Mouse (Mus musculus): ENCODE data around the gene Nlgn2. TPM values are rescaled to one million over a fixed set of nuclear protein-coding genes. Genes with fewer than 3 reads are reported as not detected.
"Not testable (repeated sequence)": the region's sequence is repeated elsewhere in the genome, so short reads cannot be mapped to it uniquely, and the experiment has no call there.

The Nlgn2 gene
- total RNA-seq, 1 experiment from 2014 or later = not detected

DNA sequence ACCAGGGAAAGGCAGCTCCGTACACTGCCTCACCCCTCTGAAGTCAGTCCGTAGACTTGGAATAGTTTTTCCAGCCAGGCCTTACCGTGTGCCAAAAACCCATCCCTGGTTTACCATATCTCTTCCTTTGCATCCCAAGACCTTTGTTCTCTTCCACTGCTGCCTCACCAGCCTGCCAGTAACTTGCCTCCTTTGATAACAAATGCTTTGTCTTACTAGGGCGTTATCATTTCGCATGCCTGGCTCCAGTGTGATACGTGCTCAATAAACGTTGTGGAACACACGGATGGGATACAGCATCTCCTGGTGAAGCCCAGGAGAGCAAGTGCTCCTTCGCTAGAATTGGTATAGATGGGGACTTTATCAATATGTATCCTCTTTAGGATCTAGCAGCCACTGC lies 29.8 kb upstream of the Nlgn2 start:
- ATAC-seq (ENCODE audit: extremely low read depth, insufficient number of reproducible peaks, low FRiP score, poor library complexity, severe bottlenecking) = no peak

DNA sequence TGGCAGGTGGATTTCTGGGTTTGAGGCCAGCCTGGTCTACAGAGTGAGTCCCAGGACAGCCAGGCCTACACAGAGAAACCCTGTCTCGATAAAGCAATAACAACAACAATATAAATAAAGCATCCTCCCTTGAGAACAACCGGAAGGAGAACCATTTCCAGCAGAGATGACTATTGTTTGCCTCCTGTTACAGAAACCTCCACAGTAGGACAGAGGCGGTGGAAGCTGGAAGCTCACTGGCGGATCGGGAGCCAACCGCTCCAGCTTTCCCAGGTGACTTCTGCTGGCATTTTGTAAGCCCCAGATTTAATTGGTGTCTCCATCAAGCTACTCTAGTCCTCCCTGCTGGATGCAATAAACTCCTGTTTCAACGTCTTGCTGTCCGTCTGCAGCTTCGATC lies 28.0 kb upstream of the Nlgn2 start:
- no peak for ATAC-seq (ENCODE audit: extremely low read depth, insufficient number of reproducible peaks, low FRiP score, poor library complexity, severe bottlenecking)

GRCm38 (mm10) chr11:69864138-69864860 lies 26.7 kb upstream of the Nlgn2 start:
- no peak for ATAC-seq (ENCODE audit: extremely low read depth, insufficient number of reproducible peaks, low FRiP score, poor library complexity, severe bottlenecking)

- ATAC-seq (ENCODE audit: extremely low read depth, insufficient number of reproducible peaks, low FRiP score, poor library complexity, severe bottlenecking) = not testable (repeated sequence)
These were observed 26.1 kb upstream of the Nlgn2 start for GRCm38 (mm10) chr11:69863729-69864128.

GRCm38 (mm10) chr11:69858113-69858998 lies 20.8 kb upstream of the Nlgn2 start, which contains the start of gene Tnk1:
TSS of gene Tnk1 (minus strand) at chr11:69858730.
- no peak for ATAC-seq (ENCODE audit: extremely low read depth, insufficient number of reproducible peaks, low FRiP score, poor library complexity, severe bottlenecking)

DNA sequence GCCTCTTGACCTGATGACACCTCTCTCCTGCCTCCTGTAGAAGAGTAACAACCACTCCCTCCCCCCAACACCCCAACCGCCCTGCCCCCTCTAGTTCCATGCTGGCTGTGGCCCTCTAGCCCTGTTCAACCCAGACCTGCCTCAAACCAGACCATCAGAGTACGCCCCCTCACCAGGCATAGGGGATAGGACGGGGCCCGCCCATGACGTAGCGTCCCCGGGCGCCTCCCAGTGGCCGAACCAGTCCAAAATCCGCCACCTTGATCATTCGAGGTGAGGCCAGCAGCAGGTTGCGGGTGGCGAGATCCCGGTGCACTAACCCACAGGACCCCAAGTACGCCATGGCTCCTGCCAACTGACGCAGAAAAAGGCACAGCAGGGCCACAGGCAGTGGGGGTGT lies 17.8 kb upstream of the Nlgn2 start:
- no peak for ATAC-seq (ENCODE audit: extremely low read depth, insufficient number of reproducible peaks, low FRiP score, poor library complexity, severe bottlenecking)

DNA sequence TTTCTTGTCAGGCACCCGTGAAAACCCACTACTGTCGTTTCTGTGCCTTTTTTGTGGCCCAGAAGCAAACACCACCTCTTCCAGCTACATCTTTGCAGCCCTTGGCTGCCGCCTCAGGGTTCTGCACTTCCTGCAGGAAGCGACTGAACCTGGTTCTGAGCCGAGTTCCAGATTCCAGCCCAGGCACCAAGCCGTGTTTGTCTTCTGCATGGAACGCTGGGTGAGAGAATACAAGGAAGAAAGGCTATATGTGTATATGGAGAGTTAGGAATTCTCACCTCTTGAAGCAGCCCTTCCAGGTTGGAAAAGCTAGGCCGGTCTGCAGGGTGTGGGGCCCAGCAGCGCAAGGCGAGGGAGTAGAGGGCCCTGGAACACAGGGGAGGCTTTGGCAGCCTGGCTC lies 17.1 kb upstream of the Nlgn2 start:
- ATAC-seq (ENCODE audit: extremely low read depth, insufficient number of reproducible peaks, low FRiP score, poor library complexity, severe bottlenecking) = no peak

DNA sequence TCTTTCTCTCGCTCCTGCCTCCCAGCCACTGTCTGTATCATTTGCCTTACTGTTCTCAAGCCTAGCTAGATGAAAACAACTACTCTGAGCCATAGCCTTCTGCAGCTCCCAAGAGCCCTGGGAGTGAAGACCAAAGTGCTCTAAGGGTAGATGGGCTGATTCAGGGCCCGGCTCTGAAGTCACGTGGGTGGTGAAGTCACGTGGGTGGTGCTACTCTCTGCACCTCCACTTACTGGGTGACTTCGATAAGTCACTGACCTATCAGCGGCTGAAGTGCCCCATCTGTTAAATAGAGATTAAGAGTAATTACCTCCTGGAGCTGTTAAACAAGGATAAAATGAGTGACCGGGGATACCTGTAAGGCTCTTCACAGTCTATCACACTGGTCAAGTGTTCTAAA lies 16.4 kb upstream of the Nlgn2 start:
- no peak for ATAC-seq (ENCODE audit: extremely low read depth, insufficient number of reproducible peaks, low FRiP score, poor library complexity, severe bottlenecking)

- no peak for ATAC-seq (ENCODE audit: extremely low read depth, insufficient number of reproducible peaks, low FRiP score, poor library complexity, severe bottlenecking)
These were observed 13.2 kb upstream of the Nlgn2 start for GRCm38 (mm10) chr11:69850754-69851153.

- ATAC-seq (ENCODE audit: extremely low read depth, insufficient number of reproducible peaks, low FRiP score, poor library complexity, severe bottlenecking) = no peak
These were observed 12.3 kb upstream of the Nlgn2 start for GRCm38 (mm10) chr11:69849884-69850283.

- ATAC-seq (ENCODE audit: extremely low read depth, insufficient number of reproducible peaks, low FRiP score, poor library complexity, severe bottlenecking) = no peak
These were observed 11.5 kb upstream of the Nlgn2 start for GRCm38 (mm10) chr11:69849128-69849527.

DNA sequence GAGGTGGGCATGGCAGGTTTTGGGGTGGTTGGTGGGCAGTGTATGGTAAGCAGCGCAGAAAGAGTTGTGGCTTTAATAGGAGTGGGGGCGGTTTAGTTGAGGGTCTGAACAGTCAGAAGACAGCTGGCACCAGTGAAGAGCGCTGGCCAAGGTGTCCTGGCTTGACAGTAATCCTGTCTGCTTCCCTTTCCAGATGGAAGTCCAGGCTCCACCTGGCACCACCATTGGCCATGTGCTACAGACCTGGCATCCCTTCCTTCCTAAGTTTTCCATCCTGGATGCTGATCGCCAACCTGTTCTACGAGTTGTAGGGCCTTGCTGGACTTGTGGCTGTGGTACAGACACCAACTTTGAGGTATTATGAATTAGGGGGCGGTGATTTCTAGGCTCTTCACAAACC lies 10.4 kb upstream of the Nlgn2 start:
- ATAC-seq (ENCODE audit: extremely low read depth, insufficient number of reproducible peaks, low FRiP score, poor library complexity, severe bottlenecking) = no peak

DNA sequence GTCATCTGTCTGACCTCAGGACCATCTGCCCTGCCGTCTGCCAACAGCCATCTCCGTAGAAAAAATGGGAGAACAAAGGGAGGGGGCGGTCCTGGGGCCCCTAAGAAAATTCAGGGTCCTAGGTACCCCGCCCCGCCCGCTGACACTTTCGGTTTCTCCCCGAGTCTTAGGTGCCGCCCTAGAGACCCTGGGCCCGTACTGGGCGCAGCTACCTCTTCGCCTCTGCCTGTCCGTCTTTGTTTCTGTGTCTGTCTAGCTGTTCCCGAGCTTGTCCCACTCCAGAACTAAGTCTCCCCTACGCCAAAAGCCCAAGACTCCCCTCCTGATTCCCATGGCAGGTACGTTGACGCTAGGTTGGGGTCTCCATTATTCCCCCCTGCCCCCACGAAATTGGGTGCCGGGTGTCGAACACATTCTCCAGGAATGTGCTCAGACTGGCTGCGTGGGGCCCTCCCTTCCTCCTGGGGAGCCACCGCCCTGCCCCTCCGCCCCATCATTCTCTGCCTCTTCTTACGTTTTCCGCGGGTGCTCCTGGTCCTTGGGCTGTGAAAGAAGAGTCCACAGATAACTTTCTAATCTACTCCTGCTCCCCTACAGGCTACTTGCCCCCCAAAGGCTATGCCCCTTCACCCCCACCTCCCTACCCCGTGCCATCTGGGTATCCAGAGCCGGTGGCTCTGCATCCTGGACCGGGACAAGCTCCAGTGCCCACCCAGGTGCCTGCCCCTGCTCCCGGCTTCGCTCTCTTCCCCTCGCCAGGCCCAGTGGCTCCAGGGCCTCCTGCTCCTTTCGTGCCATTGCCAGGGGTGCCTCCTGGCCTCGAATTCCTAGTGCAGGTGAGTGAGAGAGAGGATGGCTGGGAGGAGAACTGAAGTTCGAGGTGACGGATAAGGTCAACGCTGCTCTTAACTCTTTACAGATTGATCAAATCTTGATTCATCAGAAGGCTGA lies 9.4 kb upstream of the Nlgn2 start:
- ATAC-seq (ENCODE audit: extremely low read depth, insufficient number of reproducible peaks, low FRiP score, poor library complexity, severe bottlenecking) = 0 out of 2 replicates have a peak, but pooled peaks have one; percentile 4

DNA sequence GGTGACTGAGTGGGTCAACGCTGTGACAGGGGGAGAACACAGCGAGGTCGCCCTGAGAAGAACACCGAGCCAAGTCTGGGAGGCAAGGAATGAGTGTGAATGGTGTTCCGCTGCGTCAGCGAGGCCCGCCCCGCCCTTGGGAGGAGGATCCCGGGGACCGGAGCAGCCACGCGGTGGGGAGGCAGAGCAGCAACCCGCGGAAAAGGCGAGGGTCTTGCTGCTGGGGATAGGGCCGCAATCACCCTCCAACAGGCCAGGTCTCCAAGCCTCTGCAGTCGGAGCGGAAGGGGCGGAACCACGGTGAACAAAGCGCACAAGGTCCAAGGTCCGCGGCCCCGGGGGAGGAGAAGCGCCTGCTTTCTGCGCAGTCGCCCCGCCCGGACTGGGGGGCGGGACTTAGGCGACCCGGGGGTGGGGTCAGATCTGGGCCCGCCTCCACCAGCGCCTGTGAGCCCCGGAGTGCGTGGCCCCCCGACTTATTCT lies 8.7 kb upstream of the Nlgn2 start, which contains the start of gene Plscr3:
TSS of gene Plscr3 (plus strand) at position 179 of the 483 bp plus-strand sequence.
- ATAC-seq (ENCODE audit: extremely low read depth, insufficient number of reproducible peaks, low FRiP score, poor library complexity, severe bottlenecking) = peak; percentile 74

DNA sequence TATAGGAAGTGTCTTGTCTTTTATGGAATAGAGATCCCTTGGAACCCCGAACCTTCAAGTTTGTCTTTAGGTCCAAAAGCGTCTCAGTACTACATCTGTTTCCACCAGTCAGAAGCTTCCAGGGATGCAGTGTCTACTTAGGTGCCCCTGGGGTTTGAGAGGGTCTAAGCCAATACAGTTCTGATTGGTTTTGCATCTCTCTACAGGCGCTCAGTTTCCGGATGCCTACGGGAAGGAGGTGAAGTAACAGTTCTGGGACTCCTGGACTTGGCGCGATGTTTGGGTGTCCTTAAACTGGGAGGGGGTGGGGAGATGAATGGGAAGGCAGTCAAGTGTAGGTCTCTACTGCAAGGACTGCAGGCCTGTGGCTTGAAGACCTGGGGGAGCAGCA lies 1.1 kb upstream of the Nlgn2 start:
- ATAC-seq (ENCODE audit: extremely low read depth, insufficient number of reproducible peaks, low FRiP score, poor library complexity, severe bottlenecking) = no peak

DNA sequence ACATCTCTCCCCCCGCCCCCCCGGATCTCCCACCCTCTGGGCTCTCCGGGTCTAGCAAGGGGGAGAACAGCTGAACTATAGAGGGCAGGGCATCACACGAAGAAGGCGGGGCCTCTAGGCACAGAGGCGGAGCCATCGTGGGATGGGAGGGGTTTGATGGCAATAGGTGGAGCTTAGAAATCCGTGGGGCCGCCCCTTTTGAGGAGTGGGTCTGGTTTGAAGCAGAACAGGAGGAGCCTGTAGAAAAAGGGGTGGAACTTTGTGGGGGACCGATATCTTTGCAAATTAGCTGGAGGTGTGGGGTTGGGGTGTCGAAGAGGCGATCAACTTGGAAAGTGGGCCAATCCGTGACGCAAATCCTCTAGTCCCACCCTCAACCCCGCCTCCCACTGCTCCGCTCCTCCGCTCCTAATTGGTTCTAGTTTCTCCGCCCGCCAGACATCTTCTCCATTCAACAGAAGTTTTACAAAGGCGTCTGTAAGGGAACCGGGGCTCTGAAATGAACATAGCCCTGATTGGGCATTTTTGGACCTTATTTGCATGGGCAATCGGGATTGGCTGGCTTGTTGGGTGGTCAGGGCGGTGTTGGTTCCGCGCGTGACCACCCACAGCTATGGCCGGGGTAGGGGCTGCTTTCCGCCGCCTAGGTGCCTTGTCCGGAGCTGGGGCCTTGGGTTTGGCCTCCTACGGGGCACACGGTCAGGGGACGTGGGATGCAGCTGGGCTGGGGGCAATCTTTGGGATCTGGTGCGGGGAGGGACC lies 549 bp upstream of the Nlgn2 start, which contains the start of gene Tmem256:
TSS of gene Tmem256 (plus strand) at position 563 of the 762 bp plus-strand sequence.
- peak; percentile 83 for ATAC-seq (ENCODE audit: extremely low read depth, insufficient number of reproducible peaks, low FRiP score, poor library complexity, severe bottlenecking)

DNA sequence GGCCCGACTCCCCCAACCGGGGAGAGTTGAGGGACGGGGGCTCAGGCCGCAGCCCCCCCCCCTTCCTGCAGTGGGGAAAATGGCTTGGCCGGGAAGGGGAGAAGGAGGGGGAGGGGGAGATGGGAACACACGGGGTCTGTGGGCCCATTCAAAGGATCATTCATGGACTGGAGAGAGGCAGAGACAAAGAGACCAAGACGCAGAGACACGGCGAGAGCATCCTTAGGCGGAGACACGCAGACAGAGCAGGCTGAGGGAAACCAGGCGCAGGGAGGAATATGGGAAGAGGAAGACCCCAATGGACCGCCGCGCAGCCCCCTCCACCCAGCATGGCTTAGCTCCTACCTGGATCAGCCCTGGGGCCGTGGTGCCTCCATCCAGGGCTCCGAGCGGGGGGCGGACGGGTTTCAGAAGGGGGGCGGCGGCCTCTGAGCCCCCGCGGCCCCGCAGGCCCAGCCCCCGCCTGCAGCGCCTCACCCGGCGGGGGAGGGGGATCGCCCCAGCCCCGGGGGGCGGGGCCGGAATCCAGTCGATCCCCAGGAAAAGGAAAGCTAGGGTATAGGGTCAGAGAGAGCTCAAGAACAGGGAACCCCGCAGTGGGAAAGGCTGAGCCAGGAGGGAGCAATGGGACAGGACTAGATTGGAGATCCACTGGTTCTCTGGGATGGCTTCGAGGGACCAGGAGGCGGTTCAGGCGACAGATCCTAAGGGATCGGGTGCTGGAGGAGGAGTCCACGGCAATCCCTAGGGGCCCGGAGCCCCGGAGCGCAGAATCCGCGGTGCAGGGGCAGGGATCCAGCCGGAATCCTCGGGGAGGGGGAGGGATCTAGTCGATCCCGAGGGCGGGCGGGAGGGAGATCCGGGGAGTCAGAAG lies 644 bp downstream of the Nlgn2 start:
- no peak for ATAC-seq (ENCODE audit: extremely low read depth, insufficient number of reproducible peaks, low FRiP score, poor library complexity, severe bottlenecking)
